Mouse (Mus musculus) heart, adult 8-10 months (tissue): ENCODE measurements around the gene Kcna2. TPM values are rescaled to one million over a fixed set of nuclear protein-coding genes. Genes with fewer than 3 reads are reported as not detected.

Source experiments
- DNase-seq: peaks from one replicate; pipeline ENCODE4 v3.0.0; 2022; ENCODE audit warnings: low spot score
- total RNA-seq, 4 experiments: library from RNA; stranded (reverse); gene quantifications; 2 replicates each; pipeline ENCODE4 v1.2.4; 2022

Gene Kcna2
- 1 to 10 TPM; 1.2 to 1.7 (median 1.3) TPM for total RNA-seq

GRCm38 (mm10) chr3:107100811-107101455, at the start of gene Kcna2:
TSS of gene Kcna2 (plus strand) at chr3:107101146.
- DNase-seq, result no peak

GRCm38 (mm10) chr3:107061468-107061867, 39.5 kb upstream of the Kcna2 start:
- DNase-seq, result no peak

GRCm38 (mm10) chr3:107062771-107063170, 38.2 kb upstream of the Kcna2 start:
- peak; percentile 27 for DNase-seq

DNA sequence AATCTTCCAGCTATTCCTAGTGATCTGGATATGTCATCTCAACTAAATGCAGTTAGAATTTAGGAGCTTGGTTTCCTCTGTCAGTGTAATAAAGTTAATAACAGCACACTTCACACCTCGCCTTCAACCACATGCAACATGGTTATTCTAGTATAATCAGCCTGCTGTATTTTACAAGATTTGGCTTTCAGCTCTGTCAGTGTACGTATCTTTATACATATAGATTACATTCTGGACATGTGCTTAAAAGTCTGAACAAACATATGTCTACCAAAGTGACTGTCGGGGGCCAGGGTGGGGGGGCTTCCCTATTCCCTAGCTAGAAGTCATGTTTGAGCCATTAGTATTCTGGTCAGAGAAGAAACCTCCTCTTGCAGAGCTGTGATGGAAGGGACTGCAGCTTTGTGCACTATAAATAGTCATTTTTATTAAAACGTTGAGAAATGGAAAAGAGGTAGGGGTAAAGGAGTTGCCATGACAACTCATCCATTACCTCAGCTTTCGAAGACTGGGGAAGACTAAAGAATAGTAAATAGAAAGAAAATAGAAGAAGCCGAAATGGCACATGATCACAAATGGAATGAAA, 35.3 kb upstream of the Kcna2 start:
- no peak for DNase-seq

- no peak for DNase-seq
These were observed 34.6 kb upstream of the Kcna2 start for GRCm38 (mm10) chr3:107066165-107066850.

DNA sequence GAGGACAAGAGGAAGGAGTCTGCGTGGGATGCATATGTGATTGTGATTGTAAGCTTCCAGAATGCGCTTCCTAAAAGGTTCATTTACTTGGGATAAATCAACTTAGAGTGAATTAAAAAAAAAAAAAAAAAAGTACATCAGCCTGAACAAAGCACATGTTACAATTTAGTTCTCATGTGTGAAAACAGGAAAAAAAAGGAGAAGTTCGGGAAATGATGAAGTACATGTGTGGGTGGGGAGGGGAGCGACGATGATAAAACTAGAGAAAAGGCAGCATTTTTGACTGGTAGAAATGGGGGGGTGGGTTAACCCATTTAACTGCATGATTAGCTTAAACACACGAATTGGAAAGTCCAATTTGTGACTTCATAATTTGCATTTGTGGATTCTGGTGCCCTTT, 33.7 kb upstream of the Kcna2 start:
- DNase-seq, result no peak

- DNase-seq, result no peak
These were observed 27.1 kb upstream of the Kcna2 start for GRCm38 (mm10) chr3:107073863-107074262.

GRCm38 (mm10) chr3:107075705-107076104, 25.2 kb upstream of the Kcna2 start:
- no peak for DNase-seq

DNA sequence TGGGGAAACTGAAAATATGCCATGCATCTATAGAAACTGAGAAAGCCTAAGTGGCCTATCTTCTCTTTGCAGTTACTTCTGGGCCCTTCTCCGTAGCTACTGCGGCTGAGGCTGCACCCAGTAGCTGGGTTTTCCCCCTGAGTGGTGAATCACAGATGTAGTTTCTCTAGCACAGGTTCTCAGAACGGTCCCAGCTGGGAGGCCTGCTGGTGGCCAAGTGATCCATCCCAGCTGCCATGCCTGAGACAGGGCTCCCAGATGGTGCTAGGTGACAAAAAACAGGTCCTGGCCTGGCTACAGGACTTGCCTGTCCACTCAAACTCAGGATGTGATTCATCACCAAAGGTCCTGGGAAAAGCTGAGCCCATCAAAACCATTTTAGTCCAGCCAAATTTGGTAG, 24.3 kb upstream of the Kcna2 start:
- DNase-seq, result no peak

GRCm38 (mm10) chr3:107077101-107077500, 23.8 kb upstream of the Kcna2 start:
- DNase-seq, result no peak

DNA sequence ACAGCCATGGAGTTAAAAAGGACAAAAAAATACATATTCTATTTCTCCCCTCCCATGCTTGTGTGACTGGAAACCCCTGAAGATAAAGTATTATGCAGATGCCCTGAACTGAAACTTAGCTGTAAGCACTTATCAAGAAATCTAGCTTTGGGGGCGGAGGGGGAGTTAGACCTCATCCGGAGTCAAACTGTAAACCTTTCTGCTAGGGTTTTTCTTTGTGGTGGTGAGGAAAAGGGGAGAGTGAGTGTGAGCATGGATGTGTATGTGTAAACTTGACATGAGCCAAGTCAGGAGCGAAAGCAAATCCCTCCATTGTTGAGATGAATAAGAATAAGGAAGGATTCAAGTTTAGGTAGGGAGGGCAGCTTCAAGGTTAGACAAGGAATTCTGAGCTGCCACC, 20.1 kb upstream of the Kcna2 start:
- no peak for DNase-seq

GRCm38 (mm10) chr3:107081227-107081626, 19.7 kb upstream of the Kcna2 start:
- DNase-seq, result peak; percentile 31

DNA sequence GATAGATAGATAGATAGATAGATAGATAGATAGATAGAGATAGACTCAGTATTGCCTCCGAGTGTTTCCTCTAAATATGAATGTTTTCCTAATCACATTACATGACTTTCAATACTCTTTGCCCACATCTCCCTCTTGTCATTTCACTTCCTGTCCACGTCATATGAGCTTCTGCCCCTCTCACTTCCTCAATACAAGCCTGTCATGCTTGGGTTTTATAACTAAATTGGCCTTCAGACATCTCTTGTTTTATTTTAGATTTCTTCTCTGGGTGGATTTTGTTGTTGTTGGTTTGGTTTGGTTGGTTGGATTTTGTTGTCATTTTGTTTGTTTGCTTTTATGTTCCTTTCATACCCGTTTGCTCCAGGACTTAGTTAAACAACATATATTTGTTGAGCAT, 16.4 kb upstream of the Kcna2 start:
- DNase-seq, result no peak

- DNase-seq, result no peak
These were observed 13.5 kb upstream of the Kcna2 start for GRCm38 (mm10) chr3:107087410-107087809.

DNA sequence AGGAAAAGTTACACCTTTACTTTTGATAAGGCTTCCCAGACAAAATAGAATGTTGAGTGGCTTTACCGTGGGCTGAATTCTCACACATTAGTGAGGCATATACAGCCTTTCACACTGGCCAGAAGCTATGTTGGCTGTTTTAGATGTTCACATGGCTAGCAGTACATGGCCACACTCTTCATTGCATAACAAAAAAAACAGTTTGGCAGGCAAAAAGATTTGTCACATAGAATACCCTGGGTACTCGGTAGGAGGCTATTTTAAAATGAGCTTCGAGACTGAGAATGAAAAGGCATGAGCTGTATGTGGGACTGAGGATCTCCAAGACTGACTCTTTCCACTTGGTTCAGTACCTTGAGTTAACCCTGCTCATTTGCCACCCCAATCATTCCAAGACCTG, 12.1 kb upstream of the Kcna2 start:
- no peak for DNase-seq

GRCm38 (mm10) chr3:107089475-107089874, 11.5 kb upstream of the Kcna2 start:
- DNase-seq, result no peak

DNA sequence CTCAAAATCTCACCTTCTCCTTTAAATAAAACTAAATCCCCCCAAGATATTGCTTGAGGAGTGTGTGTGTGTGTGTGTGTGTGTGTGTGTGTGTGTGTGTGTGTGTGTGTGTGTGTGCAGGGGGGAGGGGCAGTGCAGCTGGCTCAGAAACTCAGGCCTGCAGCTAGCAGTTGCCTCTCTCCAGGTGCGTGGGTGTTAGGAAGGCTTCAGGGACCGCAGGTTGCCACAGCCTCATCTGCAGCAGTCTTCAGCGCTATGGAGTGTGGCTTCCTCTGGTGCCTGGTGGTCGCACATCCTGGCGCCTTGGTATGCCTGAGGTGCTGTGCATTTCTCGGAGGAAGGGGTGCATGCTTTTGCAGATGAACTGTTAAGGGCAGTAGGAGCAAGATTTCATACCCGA, 10.9 kb upstream of the Kcna2 start:
- no peak for DNase-seq

DNA sequence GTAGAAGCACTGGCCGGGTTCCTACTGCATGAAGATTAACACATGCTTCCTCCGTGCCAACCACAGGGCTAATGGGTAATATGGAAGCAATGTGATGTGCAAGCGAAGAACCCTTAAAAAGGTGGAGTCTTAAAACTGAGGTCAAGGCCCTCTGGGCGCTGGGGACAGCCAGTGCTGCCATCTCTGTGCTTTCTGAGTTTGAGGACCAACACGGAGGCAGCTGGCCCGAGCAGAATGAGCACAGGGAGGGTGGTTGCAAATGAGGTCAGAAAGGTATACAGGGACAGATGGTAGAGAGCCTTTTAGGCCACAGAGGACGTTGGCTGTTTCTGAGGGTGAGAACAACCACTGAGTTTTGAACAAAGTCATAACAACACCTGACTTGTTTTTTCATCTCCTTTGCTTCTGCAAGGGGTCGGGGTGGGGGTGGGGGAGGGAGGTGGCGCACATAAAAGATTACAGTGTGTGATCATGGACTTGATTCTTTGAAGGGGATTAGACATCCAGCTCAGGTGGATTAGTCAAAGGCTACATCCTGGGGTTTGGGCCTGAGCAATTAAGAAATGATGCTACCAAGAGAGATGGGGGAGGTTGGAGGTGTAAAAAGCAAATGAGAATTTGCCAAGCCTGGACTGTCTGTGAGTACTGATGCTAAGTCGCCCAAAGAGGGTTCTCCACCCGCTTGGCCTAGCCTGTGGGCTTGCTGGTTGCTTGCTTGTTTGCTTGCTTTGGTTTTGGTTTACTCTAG, 10.4 kb upstream of the Kcna2 start:
- DNase-seq, result no peak

DNA sequence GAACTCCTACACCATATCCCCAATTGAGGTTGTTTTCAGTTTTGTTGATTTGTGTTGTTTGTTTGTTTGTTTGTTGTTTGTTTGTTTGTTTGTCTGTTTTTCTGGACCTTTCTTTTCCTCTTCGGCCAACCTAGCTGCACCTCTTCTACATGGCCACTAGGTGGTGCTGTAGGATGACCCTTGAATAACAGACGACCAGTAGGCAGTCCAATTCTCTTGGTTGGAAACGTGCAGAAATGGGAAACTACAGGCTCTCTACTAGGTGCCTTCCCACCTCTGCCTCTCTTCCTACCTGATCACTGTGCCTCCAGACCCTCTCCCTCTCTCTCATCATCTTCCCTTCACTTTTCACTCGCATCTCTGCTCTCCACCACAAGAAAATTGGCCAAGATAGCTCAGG, 6.9 kb upstream of the Kcna2 start:
- peak; percentile 51 for DNase-seq

- no peak for DNase-seq
These were observed 4.6 kb upstream of the Kcna2 start for GRCm38 (mm10) chr3:107096269-107096731.

DNA sequence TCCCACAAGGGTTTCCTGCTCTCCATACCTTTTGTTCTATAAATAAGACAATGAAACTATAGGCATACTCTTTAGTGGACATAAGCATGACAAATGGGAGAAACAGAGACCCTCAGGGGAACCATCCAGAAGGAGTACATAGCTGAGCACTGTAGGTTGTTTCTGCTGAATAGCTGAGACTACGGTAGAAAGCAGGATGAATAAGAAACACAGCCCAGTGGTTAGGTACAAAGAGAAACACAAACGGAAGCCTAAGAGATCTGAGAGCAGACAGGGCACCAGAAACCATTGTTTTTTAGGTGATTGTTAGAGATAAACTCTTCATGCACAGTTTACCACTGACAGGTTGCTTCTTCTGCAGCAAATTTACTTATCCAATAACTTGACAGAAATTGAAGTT, 1.1 kb upstream of the Kcna2 start:
- no peak for DNase-seq

- DNase-seq, result no peak
These were observed 475 bp downstream of the Kcna2 start for GRCm38 (mm10) chr3:107101456-107101786.
